Mouse (Mus musculus) liver, adult 2 months (tissue): ENCODE results near the gene Plcg1.

ENCODE experiments used
- CTCF ChIP-seq: fragments of 200-500 bp; IDR thresholded peaks from 2 replicates; pipeline ENCODE4 v1.5.1; 2011; ENCODE audit warnings: low read depth, low read length, control low read depth
- POLR2A ChIP-seq: fragments of 200-500 bp; IDR thresholded peaks from 2 replicates; pipeline ENCODE4 v1.6.1; 2011; ENCODE audit warnings: low read length, control low read depth; ENCODE audit not compliant: insufficient read depth; ENCODE audit errors: extremely low read depth

DNA sequence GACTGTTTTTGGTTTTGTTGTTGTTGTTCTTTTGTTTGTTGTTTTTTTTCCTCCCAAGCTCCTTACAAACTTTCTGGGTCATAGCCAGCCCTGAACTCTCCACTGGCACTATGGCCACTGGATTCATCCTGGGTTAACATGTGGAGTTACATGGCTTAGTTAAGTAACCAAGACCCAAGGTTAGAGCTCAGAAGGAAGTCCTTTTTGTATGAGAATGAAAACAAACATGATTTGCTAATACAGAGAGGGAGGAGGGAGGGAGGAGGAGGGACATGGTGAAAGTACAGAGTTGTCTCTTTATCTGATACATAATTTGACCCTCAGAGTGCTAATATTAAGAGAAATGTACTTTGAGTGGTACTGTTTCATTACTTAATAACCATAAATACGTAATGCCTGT lies 67.1 kb downstream of the Plcg1 start:
- TF ChIP-seq CTCF (no peak), POLR2A (no peak)
